Mouse (Mus musculus): ENCODE data around the gene Prdm2. TPM values are rescaled to one million over a fixed set of nuclear protein-coding genes. Genes with fewer than 3 reads are reported as not detected.

The Prdm2 gene
- total RNA-seq, 4 experiments from 2014 or later: 20.3 to 28.1 (median 25.8) TPM

- no peak for DNase-seq (ENCODE audit: low spot score in 2 of 2)
These were observed 105.8 kb downstream of the Prdm2 start for GRCm38 (mm10) chr4:143106971-143107370.

- DNase-seq (ENCODE audit: low spot score in 2 of 2): no peak
These were observed 106.2 kb downstream of the Prdm2 start for GRCm38 (mm10) chr4:143106566-143106965.

- DNase-seq (ENCODE audit: low spot score in 2 of 2): no peak
These were observed 108.1 kb downstream of the Prdm2 start for GRCm38 (mm10) chr4:143104739-143105138.

GRCm38 (mm10) chr4:143103811-143104210 lies 109.0 kb downstream of the Prdm2 start:
- DNase-seq (ENCODE audit: low spot score in 2 of 2): no peak

- no peak for DNase-seq (ENCODE audit: low spot score in 2 of 2)
These were observed 112.6 kb downstream of the Prdm2 start for GRCm38 (mm10) chr4:143100157-143100556.

GRCm38 (mm10) chr4:143099288-143100039 lies 113.3 kb downstream of the Prdm2 start:
- DNase-seq (ENCODE audit: low spot score in 2 of 2): no peak

- DNase-seq (ENCODE audit: low spot score in 2 of 2): no peak
These were observed 120.6 kb downstream of the Prdm2 start for GRCm38 (mm10) chr4:143092082-143092701.

- DNase-seq (ENCODE audit: low spot score in 2 of 2): no peak
These were observed 122.2 kb downstream of the Prdm2 start for GRCm38 (mm10) chr4:143090551-143090950.

- no peak for DNase-seq (ENCODE audit: low spot score in 2 of 2)
These were observed 138.6 kb downstream of the Prdm2 start for GRCm38 (mm10) chr4:143074071-143074765.

GRCm38 (mm10) chr4:143071791-143072190 lies 141.0 kb downstream of the Prdm2 start:
- DNase-seq (ENCODE audit: low spot score in 2 of 2): no peak

GRCm38 (mm10) chr4:143067006-143067405 lies 145.8 kb downstream of the Prdm2 start:
- DNase-seq (ENCODE audit: low spot score in 2 of 2): no peak

GRCm38 (mm10) chr4:143058765-143059344 lies 153.9 kb downstream of the Prdm2 start:
- DNase-seq (ENCODE audit: low spot score in 2 of 2): no peak

Small RNAs within 50 kb of the gene (microRNA-seq; reads per million reads assigned to microRNA genes)
- gene Mir7021: not detected

Other genes starting within 250 kb of the Prdm2 start
- 1 to 10 TPM; 2.9 to 4.9 (median 4.2) TPM for gene Pdpn, start 86.6 kb upstream of the Prdm2 start, total RNA-seq (2022)
- gene Lrrc38, start 136.8 kb upstream of the Prdm2 start, total RNA-seq (2022): 10 to 100 TPM; 19.6 to 40.5 (median 28.9) TPM
- not detected for gene Pramel1, start 181.4 kb upstream of the Prdm2 start, total RNA-seq (2022)
- gene Pramef8, start 199.4 kb upstream of the Prdm2 start, total RNA-seq (2022): 1 to 10 TPM; 6.2 to 9.2 (median 7.4) TPM
- not detected for gene Oog4, start 237.3 kb upstream of the Prdm2 start, total RNA-seq (2022)

Measured in gastrocnemius, adult 8-10 months (tissue).